Mouse (Mus musculus) heart, embryonic 14.5 days (tissue): ENCODE measurements around the gene Parg. TPM values are rescaled to one million over a fixed set of nuclear protein-coding genes. Genes with fewer than 3 reads are reported as not detected.

Experiments used
- ATAC-seq: fragments of 200-750 bp; cut with Nextera tagmentation; 2 replicates; pipeline ENCODE4 v1.8.0; 2017; ENCODE audit warnings: low read depth, moderate TSS enrichment; ENCODE audit not compliant: insufficient number of reproducible peaks, insufficient read depth, low FRiP score
- H3K27ac ChIP-seq, 2 experiments: fragments of 200-500 bp in 1 of 2; fragments of 300-500 bp in 1 of 2; sonication (generic) in 1 of 2; replicated peaks in 1 of 2; 2 replicates each; pipeline ENCODE4 v1.5.1; 2012 to 2014; ENCODE audit warnings: low read depth in 2 of 2, low read length in 2 of 2, control low read depth in 1 of 2, mild to moderate bottlenecking in 1 of 2, mixed read lengths in 1 of 2; ENCODE audit not compliant: control insufficient read depth in 1 of 2, insufficient read depth in 1 of 2
- H3K27me3 ChIP-seq: fragments of 300-500 bp; sonication (generic); 2 replicates; pipeline ENCODE4 v1.6.1; 2014; ENCODE audit warnings: mild to moderate bottlenecking, low read length, control low read depth; ENCODE audit not compliant: control insufficient read depth, insufficient read depth
- H3K36me3 ChIP-seq: fragments of 300-500 bp; sonication (generic); 2 replicates; pipeline ENCODE4 v1.6.1; 2014; ENCODE audit warnings: mild to moderate bottlenecking, control low read depth, low read length, mixed read lengths; ENCODE audit not compliant: control insufficient read depth, insufficient read depth
- H3K4me1 ChIP-seq, 2 experiments: fragments of 200-500 bp in 1 of 2; fragments of 300-500 bp in 1 of 2; sonication (generic) in 1 of 2; 2 replicates each; pipeline ENCODE4 v1.6.1; 2012 to 2014; ENCODE audit warnings: low read length in 2 of 2, control low read depth in 1 of 2, mixed read lengths in 1 of 2; ENCODE audit not compliant: control insufficient read depth in 2 of 2, insufficient read depth in 2 of 2
- H3K4me2 ChIP-seq: fragments of 300-500 bp; sonication (generic); 2 replicates; pipeline ENCODE4 v1.6.1; 2014; ENCODE audit warnings: mild to moderate bottlenecking, low read length
- H3K4me3 ChIP-seq, 2 experiments: fragments of 200-500 bp in 1 of 2; fragments of 300-500 bp in 1 of 2; sonication (generic) in 1 of 2; 2 replicates each; pipeline ENCODE4 v1.5.1; 2012 to 2014; ENCODE audit warnings: low read length in 2 of 2, mild to moderate bottlenecking in 2 of 2, control low read depth in 1 of 2, low read depth in 1 of 2, moderate library complexity in 1 of 2; ENCODE audit not compliant: control insufficient read depth in 1 of 2, insufficient read depth in 1 of 2
- H3K9ac ChIP-seq: fragments of 300-500 bp; sonication (generic); 2 replicates; pipeline ENCODE4 v1.6.1; 2014; ENCODE audit warnings: mild to moderate bottlenecking, low read length
- H3K9me3 ChIP-seq: fragments of 300-500 bp; sonication (generic); 2 replicates; pipeline ENCODE4 v1.6.1; 2016; ENCODE audit warnings: low read length, control low read depth; ENCODE audit not compliant: control insufficient read depth
- WGBS: fragments of 180-500 bp; shearing (Covaris S2); extraction: QIAGEN DNeasy Blood & Tissue Kit; methylation state at CpG from one replicate; pipeline ENCODE4 v1.1.7; 2014; 5-methylcytosine and 5-hydroxymethylcytosine counted together
- polyA plus RNA-seq: library from polyadenylated mRNA; unstranded; fragments of >200 nt; fragmentation: Nextera tagmentation; extraction: Ambion mirVana; gene quantifications from 2 replicates; pipeline ENCODE4 v1.2.1, GENCODE M21; 2014

The Parg gene
- polyA plus RNA-seq, 1 experiment from 2014 or later, result 30.2 TPM

DNA sequence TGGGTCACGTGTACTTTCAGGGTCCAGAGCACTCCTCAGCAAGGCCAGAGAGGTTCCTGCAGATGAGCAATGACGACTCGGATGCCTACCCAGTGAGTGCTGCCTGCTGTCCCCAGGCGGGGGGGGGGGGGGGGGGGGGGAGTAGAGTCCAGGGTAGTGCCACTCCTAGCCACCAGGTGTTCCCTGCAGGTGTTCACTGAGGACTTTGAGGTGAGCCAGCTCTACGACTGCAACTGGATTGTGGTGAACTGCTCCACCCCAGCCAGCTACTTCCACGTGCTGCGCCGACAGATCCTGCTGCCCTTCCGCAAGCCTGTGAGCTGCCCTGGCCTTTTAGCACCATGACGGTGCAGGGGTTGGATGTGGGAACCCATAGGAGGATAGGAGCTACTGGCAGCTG lies 142.9 kb downstream of the Parg start:
- 89% methylated on average over 9 of the region's 10 CpGs for WGBS
- Histone ChIP-seq H3K27ac (no peak overlapping the region), H3K36me3 (peaks cover 45% of the 10 kb centered on the region), H3K9me3 (no peaks in the 10 kb centered on the region), H3K4me2 (no peak overlapping the region), H3K9ac (no peak overlapping the region), H3K27me3 (no peaks in the 10 kb centered on the region), H3K4me3 (no peak overlapping the region), H3K4me1 (no peaks in the 10 kb centered on the region)
- ATAC-seq, result no peak

Other genes starting within 250 kb of the Parg start
- gene Galnt15, start 173.0 kb upstream of the Parg start, polyA plus RNA-seq, result 0.27 and 0.32 TPM in 2 replicates
- gene Oxnad1, start 116.6 kb upstream of the Parg start, polyA plus RNA-seq, result 25.8 and 29.9 TPM in 2 replicates
- 93.4 and 96.0 TPM in 2 replicates for gene Dph3, start 116.2 kb upstream of the Parg start, polyA plus RNA-seq
- 0.55 TPM in 1 of 2 replicates, not detected in the other for gene Msmb, start 59.9 kb upstream of the Parg start, polyA plus RNA-seq
- gene Ncoa4, start 42.1 kb upstream of the Parg start, polyA plus RNA-seq, result 124 and 147 TPM in 2 replicates
- gene Timm23, start 51 bp upstream of the Parg start, polyA plus RNA-seq, result 317 and 326 TPM in 2 replicates
- 12.5 and 13.1 TPM in 2 replicates for gene Ogdhl, start 120.1 kb downstream of the Parg start, polyA plus RNA-seq
- gene 1700024G13Rik, start 186.4 kb downstream of the Parg start, polyA plus RNA-seq, result not detected in 2 replicates